Mouse (Mus musculus): ENCODE measurements around the gene Stim2. TPM values are rescaled to one million over a fixed set of nuclear protein-coding genes. Genes with fewer than 3 reads are reported as not detected.

The Stim2 gene
- polyA plus RNA-seq, 1 experiment, result not detected

GRCm38 (mm10) chr5:54106669-54107068 lies 108.4 kb downstream of the Stim2 start:
- Histone ChIP-seq H3K4me3 (ENCODE audit: insufficient read depth, low read depth, low read length) (no peak overlapping the region), H3K27ac (ENCODE audit: insufficient read depth, low read depth, low read length) (no peak overlapping the region), H3K4me1 (ENCODE audit: control insufficient read depth, insufficient read depth, low read length) (peaks cover 5% of the 10 kb centered on the region; the same call in 1 of the 2 replicates)
- TF ChIP-seq CTCF (IDR thresholded peaks at IDR 0.05; ENCODE audit: insufficient read depth, low read depth, low read length), result no peak
- no peak for TF ChIP-seq POLR2A (IDR thresholded peaks at IDR 0.05; ENCODE audit: insufficient read depth, low read depth, low read length)
- WGBS, result 94% methylated on average over 4 of the region's 4 CpGs

- TF ChIP-seq POLR2A (IDR thresholded peaks at IDR 0.05; ENCODE audit: insufficient read depth, low read depth, low read length), result no peak
- no peak for TF ChIP-seq CTCF (IDR thresholded peaks at IDR 0.05; ENCODE audit: insufficient read depth, low read depth, low read length)
- Histone ChIP-seq H3K27ac (ENCODE audit: insufficient read depth, low read depth, low read length) (no peak overlapping the region), H3K4me1 (ENCODE audit: control insufficient read depth, insufficient read depth, low read length) (peaks cover 5% of the 10 kb centered on the region; the same call in 1 of the 2 replicates), H3K4me3 (ENCODE audit: insufficient read depth, low read depth, low read length) (no peak overlapping the region)
- 86% methylated on average over 6 of the region's 6 CpGs for WGBS
Observed at GRCm38 (mm10) chr5:54107069-54107468, 108.8 kb downstream of the Stim2 start.

GRCm38 (mm10) chr5:54109096-54109495 lies 110.8 kb downstream of the Stim2 start:
- 92% methylated on average over 5 of the region's 5 CpGs for WGBS
- Histone ChIP-seq H3K4me3 (ENCODE audit: insufficient read depth, low read depth, low read length) (no peak overlapping the region), H3K27ac (ENCODE audit: insufficient read depth, low read depth, low read length) (no peak overlapping the region), H3K4me1 (ENCODE audit: control insufficient read depth, insufficient read depth, low read length) (0 out of 2 replicates have a peak, but pooled peaks cover 2% of the 10 kb centered on the region)
- no peak for TF ChIP-seq POLR2A (IDR thresholded peaks at IDR 0.05; ENCODE audit: insufficient read depth, low read depth, low read length)
- no peak for TF ChIP-seq CTCF (IDR thresholded peaks at IDR 0.05; ENCODE audit: insufficient read depth, low read depth, low read length)

- 79% methylated on average over 11 of the region's 11 CpGs for WGBS
- no peak for TF ChIP-seq CTCF (IDR thresholded peaks at IDR 0.05; ENCODE audit: insufficient read depth, low read depth, low read length)
- TF ChIP-seq POLR2A (IDR thresholded peaks at IDR 0.05; ENCODE audit: insufficient read depth, low read depth, low read length), result no peak
- H3K4me3 ChIP-seq (ENCODE audit: insufficient read depth, low read depth, low read length), result no peak overlapping the region
Observed at GRCm38 (mm10) chr5:54110789-54111188, 112.5 kb downstream of the Stim2 start.

GRCm38 (mm10) chr5:54113284-54113683 lies 115.0 kb downstream of the Stim2 start:
- TF ChIP-seq POLR2A (IDR thresholded peaks at IDR 0.05; ENCODE audit: insufficient read depth, low read depth, low read length) (no peak), CTCF (IDR thresholded peaks at IDR 0.05; ENCODE audit: insufficient read depth, low read depth, low read length) (no peak)
- Histone ChIP-seq H3K4me1 (ENCODE audit: control insufficient read depth, insufficient read depth, low read length) (no peaks in the 10 kb centered on the region), H3K4me3 (ENCODE audit: insufficient read depth, low read depth, low read length) (no peak overlapping the region), H3K27ac (ENCODE audit: insufficient read depth, low read depth, low read length) (no peak overlapping the region)
- 16% methylated on average over 3 of the region's 3 CpGs for WGBS

More at GRCm38 (mm10) chr5:54110789-54111188, 112.5 kb downstream of the Stim2 start:
- Histone ChIP-seq H3K27ac (ENCODE audit: insufficient read depth, low read depth, low read length) (no peak overlapping the region), H3K4me1 (ENCODE audit: control insufficient read depth, insufficient read depth, low read length) (no peaks in the 10 kb centered on the region)

- 89% methylated on average over 10 of the region's 10 CpGs for WGBS
- Histone ChIP-seq H3K4me1 (ENCODE audit: control insufficient read depth, insufficient read depth, low read length) (no peaks in the 10 kb centered on the region), H3K4me3 (ENCODE audit: insufficient read depth, low read depth, low read length) (no peak overlapping the region), H3K27ac (ENCODE audit: insufficient read depth, low read depth, low read length) (no peak overlapping the region)
- TF ChIP-seq CTCF (IDR thresholded peaks at IDR 0.05; ENCODE audit: insufficient read depth, low read depth, low read length) (no peak), POLR2A (IDR thresholded peaks at IDR 0.05; ENCODE audit: insufficient read depth, low read depth, low read length) (no peak)
Observed at GRCm38 (mm10) chr5:54116538-54116937, 118.2 kb downstream of the Stim2 start.

GRCm38 (mm10) chr5:54118410-54119212 lies 120.3 kb downstream of the Stim2 start:
- WGBS, result 89% methylated on average over 19 of the region's 19 CpGs
- no peaks in the 10 kb centered on the region for H3K4me1 ChIP-seq (ENCODE audit: control insufficient read depth, insufficient read depth, low read length)
- H3K27ac ChIP-seq (ENCODE audit: insufficient read depth, low read depth, low read length), result no peak overlapping the region
- TF ChIP-seq POLR2A (IDR thresholded peaks at IDR 0.05; ENCODE audit: insufficient read depth, low read depth, low read length) (no peak), CTCF (IDR thresholded peaks at IDR 0.05; ENCODE audit: insufficient read depth, low read depth, low read length) (no peak)
- no peak overlapping the region for H3K4me3 ChIP-seq (ENCODE audit: insufficient read depth, low read depth, low read length)

- Histone ChIP-seq H3K27ac (ENCODE audit: insufficient read depth, low read depth, low read length) (no peak overlapping the region), H3K4me3 (ENCODE audit: insufficient read depth, low read depth, low read length) (no peak overlapping the region), H3K4me1 (ENCODE audit: control insufficient read depth, insufficient read depth, low read length) (no peaks in the 10 kb centered on the region)
- TF ChIP-seq POLR2A (IDR thresholded peaks at IDR 0.05; ENCODE audit: insufficient read depth, low read depth, low read length) (no peak), CTCF (IDR thresholded peaks at IDR 0.05; ENCODE audit: insufficient read depth, low read depth, low read length) (no peak)
- 57% methylated on average over 5 of the region's 5 CpGs for WGBS
Observed at GRCm38 (mm10) chr5:54148091-54148795, 149.9 kb downstream of the Stim2 start.

Data from olfactory bulb, adult 2 months (tissue).